Mouse (Mus musculus) bone marrow, adult 2 months (tissue): ENCODE data around the gene Ifrd2. TPM values are rescaled to one million over a fixed set of nuclear protein-coding genes. Genes with fewer than 3 reads are reported as not detected.

ENCODE experiments used
- H3K27ac ChIP-seq: fragments of 200-500 bp; 2 replicates; pipeline ENCODE4 v1.5.1; 2012; ENCODE audit warnings: low read depth, mild to moderate bottlenecking, control low read depth, inconsistent platforms, low read length; ENCODE audit not compliant: control insufficient read depth, poor library complexity, insufficient read depth
- H3K4me1 ChIP-seq: fragments of 200-500 bp; 2 replicates; pipeline ENCODE4 v1.6.1; 2011; ENCODE audit warnings: low read length; ENCODE audit not compliant: control insufficient read depth, insufficient read depth
- H3K4me3 ChIP-seq: fragments of 200-500 bp; replicated peaks from 2 replicates; pipeline ENCODE3; 2011; ENCODE audit warnings: mild to moderate bottlenecking, low read depth, low read length, control low read depth; ENCODE audit not compliant: control insufficient read depth
- CTCF ChIP-seq: fragments of 200-500 bp; IDR thresholded peaks from 2 replicates; pipeline ENCODE4 v1.5.1; 2011; ENCODE audit warnings: low read length, control low read depth; ENCODE audit not compliant: control insufficient read depth, insufficient read depth
- POLR2A ChIP-seq: fragments of 200-500 bp; IDR thresholded peaks from 2 replicates; pipeline ENCODE4 v1.6.1; 2011; ENCODE audit warnings: low read depth, mild to moderate bottlenecking, control low read depth, low read length, borderline replicate concordance; ENCODE audit not compliant: control insufficient read depth
- WGBS: fragments of 180-500 bp; shearing (Covaris S2); methylation state at CpG from one replicate; pipeline ENCODE4 v1.1.7; 2018; 5-methylcytosine and 5-hydroxymethylcytosine counted together
- polyA plus RNA-seq: library from polyadenylated mRNA; stranded (reverse); fragments of >200 nt; gene quantifications from 2 replicates; pipeline ENCODE4 v1.2.4, GENCODE M21; 2011; ENCODE audit warnings: low replicate concordance; ENCODE audit not compliant: missing spikeins, insufficient read depth, insufficient read length

Gene Ifrd2
- polyA plus RNA-seq, 1 experiment: 173 TPM

DNA sequence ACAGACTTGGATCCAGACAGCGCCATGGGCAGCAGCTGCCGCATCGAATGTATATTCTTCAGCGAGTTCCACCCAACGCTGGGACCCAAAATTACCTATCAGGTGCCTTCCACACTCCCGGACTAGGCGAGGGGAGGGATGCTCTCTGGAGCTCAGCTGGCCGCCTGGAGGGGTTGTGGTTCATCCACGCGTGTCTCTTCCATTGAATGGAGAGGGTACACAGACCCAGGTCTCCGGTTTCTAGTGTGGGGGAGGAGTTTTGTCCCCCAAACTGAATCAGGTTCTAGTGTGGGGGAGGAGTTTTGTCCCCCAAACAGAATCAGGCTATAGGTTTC lies 45.1 kb upstream of the Ifrd2 start:
- H3K27ac ChIP-seq: peak overlapping the region; percentile 7; the same call in 1 of the 2 replicates
- 0% methylated on average over 11 of the region's 11 CpGs for WGBS
- peaks cover 3% of the 10 kb centered on the region; the same call in 1 of the 2 replicates for H3K4me1 ChIP-seq
- H3K4me3 ChIP-seq: peak overlapping the region; percentile 87
- no peak for TF ChIP-seq CTCF
- TF ChIP-seq POLR2A: no peak

DNA sequence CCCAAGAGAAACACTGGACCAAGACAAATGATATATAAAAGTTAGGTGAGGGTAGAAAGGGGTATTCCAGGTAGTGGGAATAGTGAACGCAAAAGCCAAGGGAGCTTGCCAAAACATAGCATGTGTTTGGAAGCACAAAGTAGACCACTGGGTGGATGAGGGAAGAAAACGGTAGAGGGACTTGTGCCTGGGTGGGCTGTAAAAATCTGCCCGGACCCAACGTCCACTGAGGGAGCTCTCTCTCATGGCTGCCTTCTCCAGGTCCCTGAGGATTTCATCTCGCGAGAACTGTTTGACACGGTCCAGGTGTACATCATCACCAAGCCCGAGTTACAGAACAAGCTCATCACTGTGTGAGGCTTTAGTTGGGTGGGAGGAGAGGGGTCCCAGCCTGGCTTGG lies 44.7 kb upstream of the Ifrd2 start:
- Histone ChIP-seq H3K4me3 (no peak overlapping the region), H3K27ac (no peak overlapping the region), H3K4me1 (peaks cover 3% of the 10 kb centered on the region; the same call in 1 of the 2 replicates)
- TF ChIP-seq CTCF (no peak), POLR2A (no peak)
- 64% methylated on average over 8 of the region's 8 CpGs for WGBS

DNA sequence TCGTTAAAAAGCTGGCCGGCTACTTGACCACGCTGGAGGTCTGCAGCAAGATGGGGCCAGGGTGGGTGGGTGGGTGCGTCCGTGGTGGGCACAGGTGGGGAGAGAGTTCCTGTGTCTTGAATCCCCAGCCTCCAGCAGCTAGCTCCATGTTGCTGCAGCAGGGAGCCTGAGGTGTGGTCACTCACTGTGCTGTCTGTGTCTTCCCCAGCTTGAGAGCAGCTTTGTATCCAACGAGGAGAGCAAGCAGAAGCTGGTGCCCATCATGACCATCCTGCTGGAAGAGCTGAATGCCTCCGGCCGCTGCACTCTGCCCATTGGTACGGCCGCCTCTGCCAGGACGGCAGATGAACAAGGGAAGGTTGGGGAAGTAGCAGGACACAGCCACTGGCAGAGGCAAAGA lies 44.1 kb upstream of the Ifrd2 start:
- Histone ChIP-seq H3K4me3 (no peak overlapping the region), H3K27ac (no peak overlapping the region), H3K4me1 (peaks cover 3% of the 10 kb centered on the region; the same call in 1 of the 2 replicates)
- WGBS: 88% methylated on average over 11 of the region's 11 CpGs
- no peak for TF ChIP-seq CTCF
- TF ChIP-seq POLR2A: no peak

DNA sequence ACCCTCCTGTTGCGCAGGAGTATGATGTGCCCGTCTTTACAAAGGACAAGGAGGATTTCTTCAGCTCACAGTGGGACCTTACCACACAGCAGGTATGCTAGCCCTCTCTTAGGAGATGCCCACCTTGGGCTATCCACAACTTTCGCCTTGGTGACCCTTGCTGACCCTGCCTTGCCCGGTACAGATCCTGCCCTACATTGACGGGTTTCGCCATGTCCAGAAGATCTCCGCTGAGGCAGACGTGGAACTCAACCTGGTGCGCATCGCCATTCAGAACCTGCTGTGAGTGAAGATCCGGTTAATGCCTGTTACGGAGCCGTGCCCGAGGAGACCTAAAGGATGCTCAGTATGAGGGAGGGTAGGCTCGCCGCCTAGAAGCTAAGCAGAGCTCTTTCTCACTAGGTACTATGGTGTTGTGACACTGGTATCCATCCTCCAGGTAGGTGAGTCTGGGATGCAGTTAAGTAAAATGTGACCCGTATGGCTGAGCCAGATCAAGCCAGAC lies 43.2 kb upstream of the Ifrd2 start:
- no peak for TF ChIP-seq POLR2A
- no peak for TF ChIP-seq CTCF
- H3K27ac ChIP-seq: no peak overlapping the region
- 96% methylated on average over 17 of the region's 17 CpGs for WGBS
- no peak overlapping the region for H3K4me3 ChIP-seq
- peaks cover 3% of the 10 kb centered on the region; the same call in 1 of the 2 replicates for H3K4me1 ChIP-seq

DNA sequence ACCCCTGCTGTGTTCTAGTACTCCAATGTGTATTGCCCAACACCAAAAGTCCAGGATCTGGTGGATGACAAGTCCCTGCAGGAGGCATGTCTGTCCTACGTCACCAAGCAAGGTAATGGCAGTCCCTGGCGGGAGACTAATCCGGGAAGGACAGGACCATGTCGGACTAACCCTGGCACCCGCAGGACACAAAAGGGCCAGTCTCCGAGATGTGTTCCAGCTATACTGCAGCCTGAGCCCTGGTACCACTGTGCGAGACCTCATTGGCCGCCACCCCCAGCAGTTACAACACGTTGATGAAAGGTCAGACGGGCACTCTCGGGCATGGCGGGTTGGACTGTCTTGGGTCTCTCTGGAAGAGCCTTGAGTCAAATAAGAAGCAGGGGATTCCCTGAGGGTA lies 42.7 kb upstream of the Ifrd2 start:
- WGBS: 91% methylated on average over 12 of the region's 12 CpGs
- no peak for TF ChIP-seq POLR2A
- no peak for TF ChIP-seq CTCF
- H3K4me1 ChIP-seq: peaks cover 3% of the 10 kb centered on the region; the same call in 1 of the 2 replicates

DNA sequence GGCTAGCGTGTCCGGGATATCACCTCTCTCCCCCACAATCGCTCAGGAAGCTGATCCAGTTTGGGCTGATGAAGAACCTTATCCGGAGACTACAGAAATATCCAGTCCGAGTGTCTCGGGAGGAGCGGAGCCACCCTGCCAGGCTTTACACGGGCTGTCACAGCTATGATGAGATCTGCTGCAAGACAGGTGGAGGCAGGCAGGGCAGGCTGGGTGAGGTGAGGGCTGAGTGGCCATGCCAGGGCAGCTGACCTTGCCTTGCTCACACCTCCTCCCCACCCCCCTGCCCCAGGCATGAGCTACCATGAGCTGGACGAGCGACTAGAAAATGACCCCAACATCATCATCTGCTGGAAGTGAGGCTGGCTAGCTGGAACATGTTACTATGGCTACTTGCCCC lies 42.2 kb upstream of the Ifrd2 start:
- no peak overlapping the region for H3K4me3 ChIP-seq
- peaks cover 3% of the 10 kb centered on the region; the same call in 1 of the 2 replicates for H3K4me1 ChIP-seq
- TF ChIP-seq POLR2A (no peak), CTCF (0 out of 2 replicates have a peak, but pooled peaks have one; percentile 9)
- WGBS: 83% methylated on average over 10 of the region's 10 CpGs
- H3K27ac ChIP-seq: no peak overlapping the region

More for the DNA sequence above, 42.7 kb upstream of the Ifrd2 start:
- Histone ChIP-seq H3K27ac (no peak overlapping the region), H3K4me3 (no peak overlapping the region)

DNA sequence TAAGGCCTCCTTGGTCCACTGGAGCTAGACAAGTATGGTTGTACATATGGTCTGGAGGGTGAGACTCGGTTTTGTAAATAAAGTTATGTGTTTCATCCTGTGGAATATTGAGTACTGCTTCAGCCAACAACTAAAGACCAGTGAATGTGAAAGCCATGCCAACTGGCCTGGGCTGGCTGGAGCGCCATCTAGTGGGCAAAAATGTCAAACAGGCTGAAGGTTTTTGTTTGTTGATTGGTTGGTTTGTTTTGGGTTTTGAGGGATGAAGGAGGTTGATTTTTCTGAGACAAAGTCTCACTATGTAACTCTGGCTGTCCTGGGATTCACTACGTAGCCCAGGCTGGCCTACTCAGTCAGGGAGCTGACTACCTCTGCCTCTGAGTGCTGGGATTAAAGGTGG lies 41.8 kb upstream of the Ifrd2 start:
- H3K4me3 ChIP-seq: no peak overlapping the region
- WGBS: 19% methylated on average over 3 of the region's 3 CpGs
- no peak overlapping the region for H3K27ac ChIP-seq
- H3K4me1 ChIP-seq: peaks cover 4% of the 10 kb centered on the region; the same call in 1 of the 2 replicates
- TF ChIP-seq POLR2A (no peak), CTCF (peak; percentile 92)

DNA sequence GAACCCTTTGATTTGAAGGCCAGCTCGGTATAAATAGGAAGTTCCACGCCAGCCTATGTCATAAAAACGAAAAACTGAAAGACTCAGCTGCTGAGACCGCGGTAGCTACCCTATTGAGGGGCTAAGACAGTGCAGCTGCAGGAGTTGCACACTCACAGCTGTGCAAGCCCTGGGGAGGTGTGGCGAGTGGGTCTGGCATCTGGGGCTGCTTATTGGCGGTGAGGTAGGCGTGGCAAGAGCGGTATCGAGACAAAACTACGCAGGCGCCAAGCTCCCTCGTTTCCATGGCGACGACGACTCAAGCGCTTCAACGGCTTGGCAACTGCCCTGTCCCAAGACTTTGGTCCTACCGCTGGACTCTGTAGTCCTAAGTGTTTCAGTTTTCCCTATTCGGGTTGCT lies 40.4 kb upstream of the Ifrd2 start, which contains the start of gene Zmynd10:
Gene Zmynd10 (plus strand): TSS at position 273 of the 400 bp plus-strand sequence.
- peak within 1 kb of the TSS; percentile 12; the same call in 1 of the 2 replicates for H3K27ac ChIP-seq
- WGBS: 2% methylated on average over 20 of the region's 20 CpGs

More for the DNA sequence above, 40.4 kb upstream of the Ifrd2 start, which contains the start of gene Zmynd10:
- Histone ChIP-seq H3K4me3 (peak within 1 kb of the TSS; percentile 33), H3K4me1 (peaks cover 13% of the 10 kb centered on the region; the same call in 1 of the 2 replicates)
- TF ChIP-seq CTCF (no peak), POLR2A (no peak)
